In genomic region chr12:110850929-110851256, GRCm38 (mm10) we compare ENCODE assay signal across 9 mouse cellular contexts. TPM values are rescaled to one million over a fixed set of nuclear protein-coding genes. Genes with fewer than 3 reads are reported as not detected.
A peak's percentile ranks its signal among the peaks of the same experiment; 100 is the strongest.
DNase-seq lines count a peak whose midpoint lies in the region; ATAC-seq and TF ChIP-seq lines count a peak whose summit lies in the region.
"Had no signal": no experiment of that assay in that cellular context is flagged by ENCODE, and none has a peak within 500 bp of the region (broad histone marks: within the 10 kb centered on the region; RNA-seq: fewer than 3 reads in every experiment).

No protein-coding gene starts in this region.

- no peak for TF ChIP-seq POLR2A in MEL (IDR thresholded peaks at IDR 0.05; ENCODE audit: control insufficient read depth in 1 of 2, insufficient read depth in 1 of 2, low read depth in 1 of 2, low read length in 2 of 2, poor library complexity in 1 of 2)

- H3K9me3 ChIP-seq in MEL (replicated peaks; ENCODE audit: insufficient read depth, low read length), result no peaks in the 10 kb centered on the region
- no peaks in the 10 kb centered on the region for H3K9me3 ChIP-seq in hindbrain, embryonic 14.5 days (ENCODE audit: control insufficient read depth, low read length)
- no peaks in the 10 kb centered on the region for H3K9me3 ChIP-seq in midbrain, embryonic 12.5 days

- H3K9ac ChIP-seq in MEL (ENCODE audit: control insufficient read depth, low read depth, low read length, poor library complexity, severe bottlenecking), result peak overlapping the region; percentile 94
- peak overlapping the region; percentile 85 for H3K9ac ChIP-seq in hindbrain, embryonic 14.5 days
- peak overlapping the region; percentile 93 for H3K9ac ChIP-seq in midbrain, embryonic 12.5 days (replicated peaks)

- no peak for TF ChIP-seq RAD21 in MEL (IDR thresholded peaks at IDR 0.05; ENCODE audit: low read depth, low read length)

- H3K79me2 ChIP-seq in MEL (ENCODE audit: control insufficient read depth, insufficient read depth, low read length, poor library complexity), result peaks cover 6% of the 10 kb centered on the region; the same call in 1 of the 2 replicates

- H3K4me3 ChIP-seq in MEL (ENCODE audit: control insufficient read depth in 1 of 2, insufficient read depth in 1 of 2, low read depth in 2 of 2, low read length in 2 of 2), result peak overlapping the region; percentile 81 to 92
- H3K4me3 ChIP-seq in hindbrain, embryonic 14.5 days (replicated peaks; ENCODE audit: low read length), result peak overlapping the region; percentile 90
- H3K4me3 ChIP-seq in midbrain, embryonic 12.5 days, result peak overlapping the region; percentile 97

- no peak for TF ChIP-seq EP300 in MEL (IDR thresholded peaks at IDR 0.05; ENCODE audit: low read depth in 1 of 2, low read length in 2 of 2)

- peaks cover 4 to 33% of the 10 kb centered on the region in 2 experiments; a peak in 3 of 4 replicates for H3K4me1 ChIP-seq in MEL (ENCODE audit: control insufficient read depth in 1 of 2, insufficient read depth in 2 of 2, low read length in 2 of 2)
- H3K4me1 ChIP-seq in hindbrain, embryonic 14.5 days (replicated peaks; ENCODE audit: control insufficient read depth, insufficient read depth, low read length), result peaks cover 15% of the 10 kb centered on the region
- peaks cover 12% of the 10 kb centered on the region for H3K4me1 ChIP-seq in midbrain, embryonic 12.5 days

- DNase-seq in kidney, adult 11 months, result peak; percentile 54
- no peak for DNase-seq in kidney, postnatal 4 days
- DNase-seq in MEL (ENCODE audit: low read depth, low spot score), result no peak
- no peak for DNase-seq in hindbrain, embryonic 14.5 days (ENCODE audit: low spot score)
- no peak for DNase-seq in embryo, embryonic 10.5 days (ENCODE audit: low spot score)
- DNase-seq in gastrocnemius, postnatal 4 days (ENCODE audit: low spot score in 2 of 2), result no peak
- DNase-seq in layer of hippocampus, postnatal 14 days (ENCODE audit: low spot score in 2 of 2), result no peak

- H3K4me2 ChIP-seq in hindbrain, embryonic 14.5 days (replicated peaks), result peak overlapping the region; percentile 63
- peak overlapping the region; percentile 78 for H3K4me2 ChIP-seq in midbrain, embryonic 12.5 days (replicated peaks)

- peak overlapping the region; percentile 57 for H3K27ac ChIP-seq in MEL (ENCODE audit: control insufficient read depth, low read depth, low read length)
- H3K27ac ChIP-seq in hindbrain, embryonic 14.5 days, result no peak overlapping the region
- H3K27ac ChIP-seq in midbrain, embryonic 12.5 days (replicated peaks), result no peak overlapping the region

- no peaks in the 10 kb centered on the region for H3K27me3 ChIP-seq in MEL (ENCODE audit: control insufficient read depth in 1 of 2, insufficient read depth in 2 of 2, low read length in 2 of 2)
- peaks cover 13% of the 10 kb centered on the region for H3K27me3 ChIP-seq in hindbrain, embryonic 14.5 days (ENCODE audit: control insufficient read depth, insufficient read depth, low read length)
- H3K27me3 ChIP-seq in midbrain, embryonic 12.5 days, result peaks cover 25% of the 10 kb centered on the region
- H3K27me3 ChIP-seq: Patski had no signal

- H3K36me3 ChIP-seq in MEL (ENCODE audit: control insufficient read depth in 1 of 2, insufficient read depth in 2 of 2, low read length in 2 of 2), result peaks cover 0 to 10% of the 10 kb centered on the region in 2 experiments; a peak in 1 of 4 replicates
- peaks cover 10% of the 10 kb centered on the region for H3K36me3 ChIP-seq in hindbrain, embryonic 14.5 days (replicated peaks; ENCODE audit: control insufficient read depth, insufficient read depth)
- H3K36me3 ChIP-seq in midbrain, embryonic 12.5 days, result peaks cover 9% of the 10 kb centered on the region

- ATAC-seq in hindbrain, embryonic 14.5 days (ENCODE audit: low FRiP score), result no peak
- ATAC-seq in midbrain, embryonic 12.5 days (ENCODE audit: low FRiP score, low read depth), result no peak

- WGBS in hindbrain, embryonic 14.5 days, result 21% methylated on average over 9 of the region's 9 CpGs
- 16% methylated on average over 9 of the region's 9 CpGs for WGBS in midbrain, embryonic 12.5 days

- TF ChIP-seq CTCF in MEL (IDR thresholded peaks at IDR 0.05 in 2 of 3, conservative IDR thresholded peaks at IDR 0.05 in 1 of 3; ENCODE audit: control insufficient read depth in 1 of 3, insufficient read depth in 1 of 3, low read depth in 2 of 3, low read length in 3 of 3, poor library complexity in 1 of 3, severe bottlenecking in 1 of 3), result no peak

TF ChIP-seq in MEL, 35 proteins besides CTCF, POLR2A, EP300 and RAD21:
- no peak for TF ChIP-seq NELFE (IDR thresholded peaks at IDR 0.05; ENCODE audit: low read depth, low read length)
- no peak for TF ChIP-seq MYC (IDR thresholded peaks at IDR 0.05; ENCODE audit: low read depth, low read length)
- TF ChIP-seq E2F4 (IDR thresholded peaks at IDR 0.05; ENCODE audit: borderline replicate concordance, low read depth, low read length), result no peak
- TF ChIP-seq MEF2A (IDR thresholded peaks at IDR 0.05; ENCODE audit: extremely low read depth, insufficient replicate concordance, low read depth, low read length, poor library complexity, severe bottlenecking), result no peak
- no peak for TF ChIP-seq UBTF (IDR thresholded peaks at IDR 0.05; ENCODE audit: borderline replicate concordance, insufficient read depth, low read depth, low read length)
- TF ChIP-seq ZC3H11A (IDR thresholded peaks at IDR 0.05; ENCODE audit: low read depth, low read length), result no peak
- no peak for TF ChIP-seq TBP (IDR thresholded peaks at IDR 0.05; ENCODE audit: low read depth, low read length)
- no peak for TF ChIP-seq MAFK (IDR thresholded peaks at IDR 0.05; ENCODE audit: borderline replicate concordance, low read depth, low read length)
- no peak for TF ChIP-seq CHD2 (IDR thresholded peaks at IDR 0.05; ENCODE audit: low read length)
- no peak for TF ChIP-seq ETS1 (IDR thresholded peaks at IDR 0.05; ENCODE audit: low read depth, low read length)
- no peak for TF ChIP-seq SMC3 (IDR thresholded peaks at IDR 0.05; ENCODE audit: low read depth, low read length)
- no peak for TF ChIP-seq POLR2AphosphoS2 (IDR thresholded peaks at IDR 0.05; ENCODE audit: low read length)
- TF ChIP-seq USF2 (IDR thresholded peaks at IDR 0.05; ENCODE audit: borderline replicate concordance in 1 of 2, insufficient read depth in 1 of 2, low read depth in 1 of 2, low read length in 2 of 2), result no peak
- TF ChIP-seq SIN3A (IDR thresholded peaks at IDR 0.05; ENCODE audit: low read length), result no peak
- TF ChIP-seq POLR2AphosphoS5 (IDR thresholded peaks at IDR 0.05; ENCODE audit: borderline replicate concordance, low read depth, low read length), result no peak

RNA-seq across cellular contexts. Expression of gene Zfp839, which starts 0.8 kb away (rescaled TPM):
- total RNA-seq in MEL (2012; rRNA removed), result 2.7 and 4.2 TPM in 2 replicates
- 1 to 10 TPM in 1 of 2 experiments, not detected in 1; 5.0 TPM for polyA plus RNA-seq in MEL (2012; ENCODE audit: insufficient read depth in 1 of 2, insufficient read length in 2 of 2, low read depth in 1 of 2, low replicate concordance in 2 of 2, missing spikeins in 1 of 2)
- polyA plus RNA-seq in hindbrain, embryonic 14.5 days (2014; fragmentation: Nextera tagmentation; extraction: Ambion mirVana), result 2.8 and 3.8 TPM in 2 replicates
- 3.9 and 5.1 TPM in 2 replicates for polyA plus RNA-seq in midbrain, embryonic 12.5 days (2016; fragmentation: Nextera tagmentation; extraction: Ambion mirVana)
- total RNA-seq in gastrocnemius, postnatal 4 days (2021), result 1 to 10 TPM; 7.4 to 8.0 TPM
- 10 to 100 TPM in 1 of 2 experiments, 1 to 10 TPM in 1; 9.8 to 11.2 TPM for total RNA-seq in layer of hippocampus, postnatal 14 days (2021)

RNA-seq across cellular contexts. Expression of gene Mok, which starts 10.2 kb away (rescaled TPM):
- 0.39 and 1.2 TPM in 2 replicates for total RNA-seq in MEL (2012; rRNA removed)
- polyA plus RNA-seq in MEL (2012; ENCODE audit: insufficient read depth in 1 of 2, insufficient read length in 2 of 2, low read depth in 1 of 2, low replicate concordance in 2 of 2, missing spikeins in 1 of 2), result 1 to 10 TPM in 1 of 2 experiments, not detected in 1; 1.6 TPM
- polyA plus RNA-seq in hindbrain, embryonic 14.5 days (2014; fragmentation: Nextera tagmentation; extraction: Ambion mirVana), result 14.3 and 17.5 TPM in 2 replicates
- 11.1 and 13.2 TPM in 2 replicates for polyA plus RNA-seq in midbrain, embryonic 12.5 days (2016; fragmentation: Nextera tagmentation; extraction: Ambion mirVana)
- under 1 TPM; 0.34 to 0.91 TPM for total RNA-seq in gastrocnemius, postnatal 4 days (2021)
- 1 to 10 TPM; 7.3 to 9.8 TPM for total RNA-seq in layer of hippocampus, postnatal 14 days (2021)

RNA-seq across cellular contexts. Expression of gene Cinp, which starts 38.1 kb away (rescaled TPM):
- total RNA-seq in MEL (2012; rRNA removed), result 189 and 210 TPM in 2 replicates
- polyA plus RNA-seq in MEL (2012; ENCODE audit: insufficient read depth in 1 of 2, insufficient read length in 2 of 2, low read depth in 1 of 2, low replicate concordance in 2 of 2, missing spikeins in 1 of 2), result 100 to 1,000 TPM in 1 of 2 experiments, not detected in 1; 162 TPM
- polyA plus RNA-seq in hindbrain, embryonic 14.5 days (2014; fragmentation: Nextera tagmentation; extraction: Ambion mirVana), result 86.2 and 88.0 TPM in 2 replicates
- 58.5 and 72.6 TPM in 2 replicates for polyA plus RNA-seq in midbrain, embryonic 12.5 days (2016; fragmentation: Nextera tagmentation; extraction: Ambion mirVana)
- 10 to 100 TPM; 40.5 to 41.9 TPM for total RNA-seq in gastrocnemius, postnatal 4 days (2021)
- total RNA-seq in layer of hippocampus, postnatal 14 days (2021), result 10 to 100 TPM; 83.3 to 87.3 TPM

RNA-seq across cellular contexts. Expression of gene Tecpr2, which starts 38.2 kb away (rescaled TPM):
- 5.9 and 6.0 TPM in 2 replicates for total RNA-seq in MEL (2012; rRNA removed)
- 1 to 10 TPM in 1 of 2 experiments, not detected in 1; 5.8 TPM for polyA plus RNA-seq in MEL (2012; ENCODE audit: insufficient read depth in 1 of 2, insufficient read length in 2 of 2, low read depth in 1 of 2, low replicate concordance in 2 of 2, missing spikeins in 1 of 2)
- polyA plus RNA-seq in hindbrain, embryonic 14.5 days (2014; fragmentation: Nextera tagmentation; extraction: Ambion mirVana), result 6.6 and 7.0 TPM in 2 replicates
- 7.5 and 8.4 TPM in 2 replicates for polyA plus RNA-seq in midbrain, embryonic 12.5 days (2016; fragmentation: Nextera tagmentation; extraction: Ambion mirVana)
- 1 to 10 TPM; 4.8 to 5.4 TPM for total RNA-seq in gastrocnemius, postnatal 4 days (2021)
- total RNA-seq in layer of hippocampus, postnatal 14 days (2021), result 10 to 100 TPM; 38.5 to 39.7 TPM
